In genomic region chr5:67225758-67226157, GRCm38 (mm10) we compare ENCODE assay signal across 23 mouse cellular contexts.
"Had no signal": no experiment of that assay in that cellular context is flagged by ENCODE, and none has a peak within 500 bp of the region (broad histone marks: within the 10 kb centered on the region; RNA-seq: fewer than 3 reads in every experiment).

No protein-coding gene starts in this region.

- H3K27ac ChIP-seq: heart, adult 2 months; hindbrain, embryonic 10.5 days; hindbrain, embryonic 12.5 days; hindbrain, embryonic 14.5 days; intestine, embryonic 15.5 days; layer of hippocampus, adult 2 months; left cerebral cortex, adult 2 months; limb, embryonic 10.5 days; limb, embryonic 12.5 days; liver, embryonic 13.5 days; liver, embryonic 15.5 days had no signal

- H3K9ac ChIP-seq: heart, embryonic 12.5 days; hindbrain, embryonic 12.5 days; hindbrain, embryonic 14.5 days; intestine, embryonic 15.5 days; limb, embryonic 12.5 days; liver, embryonic 13.5 days; liver, embryonic 15.5 days; liver, postnatal 0 days had no signal

- H3K9me3 ChIP-seq: hindbrain, embryonic 12.5 days; intestine, embryonic 15.5 days; liver, embryonic 13.5 days; liver, embryonic 15.5 days had no signal

- H3K36me3 ChIP-seq: heart, embryonic 12.5 days; hindbrain, embryonic 10.5 days; hindbrain, embryonic 12.5 days; intestine, embryonic 15.5 days; limb, embryonic 10.5 days; limb, embryonic 12.5 days; liver, embryonic 13.5 days; liver, embryonic 15.5 days had no signal

- H3K4me3 ChIP-seq: heart, adult 2 months; heart, embryonic 12.5 days; hindbrain, embryonic 10.5 days; hindbrain, embryonic 12.5 days; intestine, embryonic 15.5 days; layer of hippocampus, adult 2 months; left cerebral cortex, adult 2 months; limb, embryonic 10.5 days; limb, embryonic 12.5 days; liver, embryonic 13.5 days; liver, embryonic 15.5 days had no signal

- DNase-seq: gastrocnemius, postnatal 10 days; gastrocnemius, postnatal 25 days; heart, adult 2 months; heart, postnatal 10 days; heart, postnatal 4 days; kidney, adult 18-20 months; kidney, adult 8-10 months; kidney, postnatal 10 days; kidney, postnatal 25 days; kidney, postnatal 4 days; liver; liver, embryonic 13.5 days; liver, postnatal 0 days had no signal
